Mouse (Mus musculus) cerebellum, adult 2 months (tissue): ENCODE data around the gene Map4k3.

Experiments used
- CTCF ChIP-seq: fragments of 200-500 bp; IDR thresholded peaks from 2 replicates; pipeline ENCODE4 v1.5.1; 2011; ENCODE audit warnings: low read depth, mild to moderate bottlenecking, control low read depth, low read length, moderate library complexity, borderline replicate concordance; ENCODE audit not compliant: insufficient read depth
- POLR2A ChIP-seq: fragments of 200-500 bp; IDR thresholded peaks from 2 replicates; pipeline ENCODE4 v1.6.1; 2011; ENCODE audit warnings: low read length, control low read depth, borderline replicate concordance; ENCODE audit not compliant: insufficient read depth

- TF ChIP-seq CTCF (peak; percentile 95), POLR2A (no peak)
Observed at GRCm38 (mm10) chr17:80560669-80561401, 167.4 kb downstream of the Map4k3 start.
